Mouse (Mus musculus) CD4-positive naive resting alpha-beta T cell, adult 57 days (primary cell): ENCODE results near the gene Map4k1. TPM values are rescaled to one million over a fixed set of nuclear protein-coding genes. Genes with fewer than 3 reads are reported as not detected.

ENCODE experiments used
- total RNA-seq: library from RNA; stranded (reverse); gene quantifications from one replicate; pipeline ENCODE4 v1.2.4, GENCODE M21; 2023

The Map4k1 gene
- total RNA-seq: 83.2 TPM

GRCm38 (mm10) chr7:28981651-28982273 is at the start of gene Map4k1, which contains the start of gene Eif3k:
TSS of gene Map4k1 (plus strand) at chr7:28982050.
TSS of gene Eif3k (minus strand) at chr7:28981864.

GRCm38 (mm10) chr7:28961927-28962670 is 19.8 kb upstream of the Map4k1 start, which contains the start of gene Actn4:
TSS of gene Actn4 (minus strand) at chr7:28962340.

Other genes with a start within 250 kb of the Map4k1 start
- 24.0 TPM for gene Mrps12, start 240.2 kb upstream of the Map4k1 start, total RNA-seq
- 22.5 TPM for gene Sars2, start 240.1 kb upstream of the Map4k1 start, total RNA-seq
- 1.3 TPM for gene Ccer2, start 225.9 kb upstream of the Map4k1 start, total RNA-seq
- 69.1 TPM for gene Sirt2, start 215.3 kb upstream of the Map4k1 start, total RNA-seq
- 58.4 TPM for gene Nfkbib, start 214.5 kb upstream of the Map4k1 start, total RNA-seq
- 124 TPM for gene Rinl, start 193.1 kb upstream of the Map4k1 start, total RNA-seq
- gene Hnrnpl, start 173.5 kb upstream of the Map4k1 start, total RNA-seq: 651 TPM
- gene Ech1, start 156.8 kb upstream of the Map4k1 start, total RNA-seq: 57.6 TPM
- 11.4 TPM for gene Lgals4, start 148.2 kb upstream of the Map4k1 start, total RNA-seq
- gene Lgals7, start 118.2 kb upstream of the Map4k1 start, total RNA-seq: not detected
- not detected for gene Capn12, start 100.6 kb upstream of the Map4k1 start, total RNA-seq
- gene Actn4, start 19.7 kb upstream of the Map4k1 start, total RNA-seq: 172 TPM
- gene Eif3k, start 186 bp upstream of the Map4k1 start, total RNA-seq: 306 TPM
- not detected for gene Ryr1, start 143.1 kb downstream of the Map4k1 start, total RNA-seq
- 2.9 TPM for gene Rasgrp4, start 152.8 kb downstream of the Map4k1 start, total RNA-seq
- 36.9 TPM for gene Fam98c, start 174.2 kb downstream of the Map4k1 start, total RNA-seq
- not detected for gene Ggn, start 188.2 kb downstream of the Map4k1 start, total RNA-seq
- gene Spred3, start 188.4 kb downstream of the Map4k1 start, total RNA-seq: 1.0 TPM
- 152 TPM for gene Psmd8, start 198.7 kb downstream of the Map4k1 start, total RNA-seq
- gene Catsperg1, start 232.0 kb downstream of the Map4k1 start, total RNA-seq: 0.77 TPM